In the genomic region with DNA sequence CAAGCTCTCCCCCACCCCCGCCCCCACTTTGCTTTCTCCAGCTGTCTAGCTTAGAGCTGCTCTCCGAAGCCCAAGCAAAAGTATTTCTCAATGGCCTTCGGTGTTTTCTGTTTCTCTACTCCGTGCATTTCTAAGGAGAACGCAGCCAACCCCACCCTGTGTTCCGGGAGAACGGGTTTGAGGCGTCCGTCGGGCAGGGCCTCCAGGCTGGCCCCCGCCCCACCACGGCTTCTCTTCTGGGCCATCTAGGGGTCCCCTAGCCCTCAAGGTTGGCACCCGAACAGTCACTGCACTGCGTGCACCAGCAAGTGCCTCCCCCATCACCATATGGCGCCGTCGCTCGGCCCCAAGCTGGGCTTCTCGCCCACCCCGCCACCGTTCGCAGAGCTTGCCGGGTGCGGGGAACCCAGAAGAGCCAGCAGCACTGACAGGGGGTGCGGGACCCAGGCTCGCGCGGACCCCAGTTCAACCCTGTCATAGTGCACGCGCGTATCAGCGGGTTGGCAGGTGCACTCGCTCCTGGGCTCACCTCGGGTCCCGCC, we compare ENCODE assay signal across 8 mouse cellular contexts. TPM values are rescaled to one million over a fixed set of nuclear protein-coding genes. Genes with fewer than 3 reads are reported as not detected.
A peak's percentile ranks its signal among the peaks of the same experiment; 100 is the strongest.
DNase-seq lines count a peak whose midpoint lies in the region; ATAC-seq lines count a peak whose summit lies in the region.

No protein-coding gene starts in this region.

- H3K9me3 ChIP-seq in kidney, embryonic 15.5 days (replicated peaks) = no peaks in the 10 kb centered on the region
- no peaks in the 10 kb centered on the region for H3K9me3 ChIP-seq in embryonic facial prominence, embryonic 12.5 days
- no peaks in the 10 kb centered on the region for H3K9me3 ChIP-seq in hindbrain, embryonic 10.5 days
- H3K9me3 ChIP-seq in stomach, embryonic 16.5 days (replicated peaks; ENCODE audit: control insufficient read depth, low read length) = no peaks in the 10 kb centered on the region

- H3K4me1 ChIP-seq in kidney, embryonic 15.5 days = peaks cover 16% of the 10 kb centered on the region
- H3K4me1 ChIP-seq in embryonic facial prominence, embryonic 12.5 days = no peaks in the 10 kb centered on the region
- peaks cover 14% of the 10 kb centered on the region for H3K4me1 ChIP-seq in hindbrain, embryonic 10.5 days (replicated peaks)
- no peaks in the 10 kb centered on the region for H3K4me1 ChIP-seq in stomach, embryonic 16.5 days (ENCODE audit: control insufficient read depth, insufficient read depth, low read length)

- no peak; the same call in 1 of the 2 replicates for ATAC-seq in kidney, embryonic 15.5 days (replicated peaks; ENCODE audit: low FRiP score)
- peak; percentile 44 for ATAC-seq in embryonic facial prominence, embryonic 12.5 days (ENCODE audit: insufficient number of reproducible peaks, insufficient read depth, low FRiP score, low TSS enrichment)
- ATAC-seq in megakaryocyte, adult 5-6 weeks (ENCODE audit: poor library complexity, severe bottlenecking) = 0 out of 2 replicates have a peak, but pooled peaks have one; percentile 7
- peak; percentile 54 for ATAC-seq in stomach, embryonic 16.5 days (ENCODE audit: insufficient read depth, low FRiP score)

- WGBS in kidney, embryonic 15.5 days = 2% methylated on average over 35 of the region's 35 CpGs
- 3% methylated on average over 34 of the region's 35 CpGs for WGBS in embryonic facial prominence, embryonic 12.5 days
- WGBS in hindbrain, embryonic 10.5 days = 3% methylated on average over 35 of the region's 35 CpGs
- 1% methylated on average over 35 of the region's 35 CpGs for WGBS in stomach, embryonic 16.5 days

- intact Hi-C loops in left cerebral cortex, postnatal 25 days (cut with DNase I) = loop anchor here (5.0 kb wide), 2 partner anchors 145 to 300 kb away; a partner anchor contains a TSS

- H3K27me3 ChIP-seq in kidney, embryonic 15.5 days = peaks cover 21% of the 10 kb centered on the region; the same call in 1 of the 2 replicates
- H3K27me3 ChIP-seq in embryonic facial prominence, embryonic 12.5 days = peaks cover 24% of the 10 kb centered on the region
- peaks cover 39% of the 10 kb centered on the region for H3K27me3 ChIP-seq in hindbrain, embryonic 10.5 days (ENCODE audit: insufficient read depth, poor library complexity, severe bottlenecking)
- H3K27me3 ChIP-seq in stomach, embryonic 16.5 days (ENCODE audit: control insufficient read depth, insufficient read depth, low read length) = no peaks in the 10 kb centered on the region

- peak overlapping the region; percentile 48 for H3K9ac ChIP-seq in kidney, embryonic 15.5 days
- peak overlapping the region; percentile 49 for H3K9ac ChIP-seq in embryonic facial prominence, embryonic 12.5 days
- peak overlapping the region; percentile 88 for H3K9ac ChIP-seq in stomach, embryonic 16.5 days (ENCODE audit: low read length)

- H3K27ac ChIP-seq in kidney, embryonic 15.5 days = no peak overlapping the region; the same call in 1 of the 2 replicates
- no peak overlapping the region for H3K27ac ChIP-seq in embryonic facial prominence, embryonic 12.5 days
- peak overlapping the region; percentile 82 for H3K27ac ChIP-seq in hindbrain, embryonic 10.5 days
- H3K27ac ChIP-seq in stomach, embryonic 16.5 days (ENCODE audit: low read length) = peak overlapping the region; percentile 97

- peak overlapping the region; percentile 66 for H3K4me3 ChIP-seq in kidney, embryonic 15.5 days (replicated peaks)
- peak overlapping the region; percentile 53 for H3K4me3 ChIP-seq in embryonic facial prominence, embryonic 12.5 days
- H3K4me3 ChIP-seq in hindbrain, embryonic 10.5 days = peak overlapping the region; percentile 75
- H3K4me3 ChIP-seq in stomach, embryonic 16.5 days (replicated peaks; ENCODE audit: low read length) = peak overlapping the region; percentile 79

- peak overlapping the region; percentile 92 for H3K4me2 ChIP-seq in kidney, embryonic 15.5 days
- H3K4me2 ChIP-seq in embryonic facial prominence, embryonic 12.5 days (replicated peaks) = peak overlapping the region; percentile 92
- peak overlapping the region; percentile 91 for H3K4me2 ChIP-seq in stomach, embryonic 16.5 days (ENCODE audit: low read depth, low read length)

- H3K36me3 ChIP-seq in kidney, embryonic 15.5 days = no peaks in the 10 kb centered on the region
- peaks cover 5% of the 10 kb centered on the region; the same call in 1 of the 2 replicates for H3K36me3 ChIP-seq in embryonic facial prominence, embryonic 12.5 days
- peaks cover 6% of the 10 kb centered on the region; the same call in 1 of the 2 replicates for H3K36me3 ChIP-seq in hindbrain, embryonic 10.5 days
- no peaks in the 10 kb centered on the region for H3K36me3 ChIP-seq in stomach, embryonic 16.5 days (ENCODE audit: control insufficient read depth, insufficient read depth, low read length)

- no peak for DNase-seq in kidney, postnatal 4 days
- no peak for DNase-seq in hindbrain, embryonic 10.5 days (ENCODE audit: low spot score)
- DNase-seq in left cerebral cortex, postnatal 25 days (ENCODE audit: low spot score in 2 of 2) = peak; percentile 68 to 89
- no peak for DNase-seq in retina, postnatal 1 day

RNA-seq across cellular contexts. Expression of a gene that starts 0.4 kb away (rescaled TPM):
- polyA plus RNA-seq in kidney, embryonic 15.5 days (2015; fragmentation: Nextera tagmentation; extraction: Ambion mirVana) = 11.0 and 11.3 TPM in 2 replicates
- polyA plus RNA-seq in embryonic facial prominence, embryonic 12.5 days (2016; fragmentation: Nextera tagmentation; extraction: Ambion mirVana) = 10.2 and 11.1 TPM in 2 replicates
- polyA plus RNA-seq in hindbrain, embryonic 10.5 days (2016; fragmentation: Nextera tagmentation; extraction: Ambion mirVana) = 8.9 and 10.9 TPM in 2 replicates
- 10 to 100 TPM; 15.4 to 17.5 TPM for total RNA-seq in left cerebral cortex, postnatal 25 days (2021)
- 36.7 and 44.4 TPM in 2 replicates for total RNA-seq in megakaryocyte, adult 5-6 weeks (2015)
- 66.4 and 92.7 TPM in 2 replicates for total RNA-seq in megakaryocyte, adult 5-6 weeks (2017)
- polyA plus RNA-seq in stomach, embryonic 16.5 days (2015; fragmentation: Nextera tagmentation; extraction: Ambion mirVana) = 106 and 130 TPM in 2 replicates

RNA-seq across cellular contexts. Expression of a gene that starts 9.7 kb away (rescaled TPM):
- 5.5 and 5.9 TPM in 2 replicates for polyA plus RNA-seq in kidney, embryonic 15.5 days (2015; fragmentation: Nextera tagmentation; extraction: Ambion mirVana)
- 5.3 and 5.6 TPM in 2 replicates for polyA plus RNA-seq in embryonic facial prominence, embryonic 12.5 days (2016; fragmentation: Nextera tagmentation; extraction: Ambion mirVana)
- polyA plus RNA-seq in hindbrain, embryonic 10.5 days (2016; fragmentation: Nextera tagmentation; extraction: Ambion mirVana) = 4.2 and 5.1 TPM in 2 replicates
- 10 to 100 TPM; 13.7 to 16.5 TPM for total RNA-seq in left cerebral cortex, postnatal 25 days (2021)
- 0.22 and 1.0 TPM in 2 replicates for total RNA-seq in megakaryocyte, adult 5-6 weeks (2015)
- 0.53 TPM in 1 of 2 replicates, not detected in the other for total RNA-seq in megakaryocyte, adult 5-6 weeks (2017)
- 3.4 and 4.6 TPM in 2 replicates for polyA plus RNA-seq in stomach, embryonic 16.5 days (2015; fragmentation: Nextera tagmentation; extraction: Ambion mirVana)

RNA-seq across cellular contexts. Expression of a gene that starts 9.8 kb away (rescaled TPM):
- polyA plus RNA-seq in kidney, embryonic 15.5 days (2015; fragmentation: Nextera tagmentation; extraction: Ambion mirVana) = 59.2 and 61.0 TPM in 2 replicates
- polyA plus RNA-seq in embryonic facial prominence, embryonic 12.5 days (2016; fragmentation: Nextera tagmentation; extraction: Ambion mirVana) = 40.5 and 42.4 TPM in 2 replicates
- 39.1 and 46.1 TPM in 2 replicates for polyA plus RNA-seq in hindbrain, embryonic 10.5 days (2016; fragmentation: Nextera tagmentation; extraction: Ambion mirVana)
- total RNA-seq in left cerebral cortex, postnatal 25 days (2021) = 10 to 100 TPM; 31.5 to 39.3 TPM
- total RNA-seq in megakaryocyte, adult 5-6 weeks (2015) = 40.9 and 48.2 TPM in 2 replicates
- total RNA-seq in megakaryocyte, adult 5-6 weeks (2017) = 8.0 and 14.1 TPM in 2 replicates
- polyA plus RNA-seq in stomach, embryonic 16.5 days (2015; fragmentation: Nextera tagmentation; extraction: Ambion mirVana) = 74.5 and 81.2 TPM in 2 replicates

RNA-seq across cellular contexts. Expression of a gene that starts 19.3 kb away (rescaled TPM):
- polyA plus RNA-seq in kidney, embryonic 15.5 days (2015; fragmentation: Nextera tagmentation; extraction: Ambion mirVana) = 7.9 and 11.3 TPM in 2 replicates
- 15.9 and 16.2 TPM in 2 replicates for polyA plus RNA-seq in embryonic facial prominence, embryonic 12.5 days (2016; fragmentation: Nextera tagmentation; extraction: Ambion mirVana)
- polyA plus RNA-seq in hindbrain, embryonic 10.5 days (2016; fragmentation: Nextera tagmentation; extraction: Ambion mirVana) = 15.6 and 30.6 TPM in 2 replicates
- 100 to 1,000 TPM; 203 to 219 TPM for total RNA-seq in left cerebral cortex, postnatal 25 days (2021)
- total RNA-seq in megakaryocyte, adult 5-6 weeks (2015) = 0.57 and 0.96 TPM in 2 replicates
- 0.65 TPM in 1 of 2 replicates, not detected in the other for total RNA-seq in megakaryocyte, adult 5-6 weeks (2017)
- 6.9 and 7.1 TPM in 2 replicates for polyA plus RNA-seq in stomach, embryonic 16.5 days (2015; fragmentation: Nextera tagmentation; extraction: Ambion mirVana)

RNA-seq across cellular contexts. Expression of a gene that starts 38.0 kb away (rescaled TPM):
- 7.9 and 12.6 TPM in 2 replicates for polyA plus RNA-seq in kidney, embryonic 15.5 days (2015; fragmentation: Nextera tagmentation; extraction: Ambion mirVana)
- 5.6 and 7.0 TPM in 2 replicates for polyA plus RNA-seq in embryonic facial prominence, embryonic 12.5 days (2016; fragmentation: Nextera tagmentation; extraction: Ambion mirVana)
- polyA plus RNA-seq in hindbrain, embryonic 10.5 days (2016; fragmentation: Nextera tagmentation; extraction: Ambion mirVana) = 7.1 and 9.3 TPM in 2 replicates
- total RNA-seq in left cerebral cortex, postnatal 25 days (2021) = 10 to 100 TPM; 14.3 to 15.6 TPM
- 3.7 and 4.3 TPM in 2 replicates for total RNA-seq in megakaryocyte, adult 5-6 weeks (2015)
- 6.5 and 6.6 TPM in 2 replicates for total RNA-seq in megakaryocyte, adult 5-6 weeks (2017)
- polyA plus RNA-seq in stomach, embryonic 16.5 days (2015; fragmentation: Nextera tagmentation; extraction: Ambion mirVana) = 5.6 and 6.0 TPM in 2 replicates

Comparison
In these comparisons a context has a peak if more than half of its experiments do, and no peak if none do; other contexts are left out.
1. H3K27ac ChIP-seq: peak in hindbrain, embryonic 10.5 days (single experiment) and stomach, embryonic 16.5 days (single experiment); none in kidney, embryonic 15.5 days (single experiment) and embryonic facial prominence, embryonic 12.5 days (single experiment).
2. DNase-seq: peak in left cerebral cortex, postnatal 25 days (2 of 2); none in kidney, postnatal 4 days (0 of 2), hindbrain, embryonic 10.5 days (single experiment) and retina, postnatal 1 day (single experiment).
3. Peak in every context shown above with its lines, with median percentiles within 50 percentile points of each other: H3K4me2 ChIP-seq, H3K4me3 ChIP-seq and H3K9ac ChIP-seq.